Mouse (Mus musculus) liver, embryonic 14.5 days (tissue): Measurements from ENCODE around the gene Ccl27a.
"Not testable (repeated sequence)": the region's sequence is repeated elsewhere in the genome, so short reads cannot be mapped to it uniquely, and the experiment has no call there.

ENCODE experiments used
- CTCF ChIP-seq: IDR thresholded peaks from 2 replicates; pipeline ENCODE4 v1.5.1; 2016; ENCODE audit warnings: antibody characterized with exemption, low read depth, control low read depth
- EP300 ChIP-seq: IDR thresholded peaks from 2 replicates; pipeline ENCODE4 v1.6.1; 2016; ENCODE audit warnings: antibody characterized with exemption, low read depth

DNA sequence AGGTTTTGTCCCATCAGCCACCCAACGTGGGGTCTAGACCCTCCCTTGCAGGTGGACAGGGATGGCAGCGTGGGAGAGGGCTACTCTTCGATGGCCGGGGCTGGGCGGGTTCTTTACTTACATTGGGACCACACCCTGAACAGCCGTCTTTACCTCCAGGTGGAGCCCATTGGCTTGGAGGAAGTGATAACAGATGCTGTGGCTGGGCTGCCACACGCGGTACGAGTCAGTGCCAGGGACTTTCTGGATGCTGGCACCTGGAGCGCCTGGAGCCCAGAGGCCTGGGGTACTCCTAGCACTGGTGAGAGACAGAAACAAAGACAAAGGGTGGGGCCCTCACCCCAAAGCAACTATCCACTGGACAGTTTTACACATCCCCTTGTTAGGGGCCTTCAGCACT is 6.7 kb downstream of the Ccl27a start:
- not testable (repeated sequence) for TF ChIP-seq CTCF, EP300
